21 mouse cellular contexts compared by ENCODE assay signal in the genomic region with DNA sequence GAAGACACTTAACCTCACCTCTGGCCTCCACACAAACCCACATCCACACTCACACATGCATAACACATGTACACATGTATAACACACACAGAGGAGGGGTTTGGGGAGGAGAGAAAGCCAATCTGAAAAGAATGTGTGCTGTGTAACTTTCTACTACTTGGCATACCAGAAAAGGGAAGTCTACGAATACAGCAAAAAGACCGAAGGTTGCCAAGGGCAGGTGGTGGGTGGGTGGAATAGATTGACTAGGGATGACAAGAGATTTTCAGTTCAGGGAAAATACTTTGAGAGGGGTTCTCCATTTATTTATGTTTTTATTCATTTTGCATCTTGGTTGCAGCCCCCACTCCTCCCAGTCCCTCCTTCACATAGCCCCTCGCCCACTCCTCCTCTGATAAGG.
"Had no signal": no experiment of that assay in that cellular context is flagged by ENCODE, and none has a peak within 500 bp of the region (broad histone marks: within the 10 kb centered on the region; RNA-seq: fewer than 3 reads in every experiment).

No protein-coding gene starts in this region.

- H3K4me1 ChIP-seq: limb, embryonic 10.5 days; midbrain, embryonic 12.5 days; midbrain, embryonic 15.5 days; neural tube, embryonic 12.5 days; neural tube, embryonic 15.5 days had no signal

- H3K4me3 ChIP-seq: layer of hippocampus, adult 2 months; limb, embryonic 10.5 days; limb, embryonic 13.5 days; liver, embryonic 13.5 days; midbrain, embryonic 12.5 days; midbrain, embryonic 15.5 days; neural tube, embryonic 12.5 days; neural tube, embryonic 15.5 days had no signal

- H3K36me3 ChIP-seq: limb, embryonic 10.5 days; limb, embryonic 13.5 days; liver, embryonic 13.5 days; midbrain, embryonic 12.5 days; midbrain, embryonic 15.5 days; neural tube, embryonic 12.5 days; neural tube, embryonic 15.5 days had no signal

- H3K9me3 ChIP-seq: limb, embryonic 10.5 days; limb, embryonic 13.5 days; liver, embryonic 13.5 days; midbrain, embryonic 12.5 days; midbrain, embryonic 15.5 days; neural tube, embryonic 12.5 days; neural tube, embryonic 15.5 days had no signal

- DNase-seq: kidney, adult 18-20 months; kidney, adult 9 months; kidney, postnatal 14 days; kidney, postnatal 4 days; liver; liver, embryonic 13.5 days; lung, adult 2 months; lung, postnatal 14 days; lung, postnatal 4 days; right cerebral cortex, adult 18-20 months; right cerebral cortex, postnatal 14 days; right cerebral cortex, postnatal 4 days; thymus, postnatal 25 days had no signal

- ATAC-seq: midbrain, embryonic 15.5 days had no signal

- H3K4me2 ChIP-seq: limb, embryonic 13.5 days; liver, embryonic 13.5 days; midbrain, embryonic 12.5 days; midbrain, embryonic 15.5 days; neural tube, embryonic 12.5 days; neural tube, embryonic 15.5 days had no signal

- H3K27ac ChIP-seq: layer of hippocampus, adult 2 months; limb, embryonic 10.5 days; limb, embryonic 13.5 days; liver, embryonic 13.5 days; midbrain, embryonic 12.5 days; midbrain, embryonic 15.5 days; neural tube, embryonic 12.5 days; neural tube, embryonic 15.5 days; stomach, postnatal 0 days had no signal

- H3K27me3 ChIP-seq: limb, embryonic 13.5 days; liver, embryonic 13.5 days; midbrain, embryonic 12.5 days; midbrain, embryonic 15.5 days; neural tube, embryonic 12.5 days; neural tube, embryonic 15.5 days had no signal

- H3K9ac ChIP-seq: limb, embryonic 13.5 days; liver, embryonic 13.5 days; midbrain, embryonic 12.5 days; midbrain, embryonic 15.5 days; neural tube, embryonic 12.5 days; neural tube, embryonic 15.5 days had no signal
